Mouse (Mus musculus): ENCODE data around the gene Pla2g12b.

Gene Pla2g12b

DNA sequence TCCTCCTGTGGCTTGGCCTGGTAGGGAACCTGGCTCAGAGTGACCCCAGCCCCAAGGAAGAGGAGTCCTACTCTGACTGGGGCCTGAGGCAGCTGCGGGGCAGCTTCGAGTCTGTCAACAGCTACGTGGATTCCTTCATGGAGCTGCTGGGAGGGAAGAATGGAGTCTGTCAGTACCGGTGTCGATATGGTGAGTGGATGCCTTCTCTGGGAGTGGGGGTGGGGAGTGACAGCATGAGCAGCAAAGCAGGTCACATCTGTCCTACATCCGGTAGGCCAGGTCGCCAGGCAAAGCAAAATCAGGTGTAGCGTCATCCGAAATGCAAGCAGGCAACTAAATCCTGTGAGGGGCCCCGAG, 311 bp downstream of the Pla2g12b start:
- in situ Hi-C loops (cut with MboI; ENCODE audit: low pct_unique_long_range_greater_than_20kb in 1 of 2, low sequenced_read_pairs in 2 of 2, unreplicated experiment in 1 of 2) = no loop called here

DNA sequence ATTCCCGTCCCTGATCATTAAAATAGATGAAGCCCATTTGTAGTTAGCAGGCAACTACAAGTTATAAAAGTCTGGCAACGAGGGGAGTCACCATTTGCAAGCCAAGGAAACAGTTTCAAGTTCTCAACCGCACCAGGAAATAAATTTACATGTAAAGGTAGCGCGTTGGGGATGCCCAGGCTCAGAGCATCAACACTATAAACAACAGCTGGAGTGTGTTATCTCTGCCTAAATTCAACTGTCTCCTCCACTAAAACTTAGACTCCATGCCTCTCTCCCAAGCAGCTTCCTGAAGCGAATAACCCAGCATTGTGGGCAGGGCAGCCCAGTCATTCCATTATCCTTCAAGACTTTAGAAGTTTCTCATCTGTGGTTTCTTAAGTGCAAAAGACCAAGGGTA, 5.0 kb downstream of the Pla2g12b start:
- in situ Hi-C loops (cut with MboI; ENCODE audit: low pct_unique_long_range_greater_than_20kb in 1 of 2, low sequenced_read_pairs in 2 of 2, unreplicated experiment in 1 of 2) = no loop called here

DNA sequence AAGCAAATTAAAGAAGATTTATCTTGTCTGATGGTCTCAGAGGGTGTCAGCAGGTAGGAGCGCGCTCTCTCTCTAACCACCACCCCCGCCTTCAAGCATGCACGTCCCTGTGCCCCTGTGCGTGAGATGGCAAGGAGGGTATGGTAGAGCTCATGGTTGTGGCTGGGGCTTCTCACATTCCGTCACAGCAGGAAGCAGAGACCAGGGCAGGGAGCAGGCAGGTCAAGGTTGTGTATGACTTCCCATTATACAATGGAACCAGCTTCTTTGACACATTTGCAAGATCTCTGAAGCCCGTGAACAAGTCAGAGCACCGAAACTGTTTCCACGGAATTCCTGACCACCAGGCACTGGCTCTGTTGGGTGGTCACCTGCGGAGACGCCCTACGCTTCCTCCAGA, 6.8 kb downstream of the Pla2g12b start:
- in situ Hi-C loops (cut with MboI; ENCODE audit: low pct_unique_long_range_greater_than_20kb in 1 of 2, low sequenced_read_pairs in 2 of 2, unreplicated experiment in 1 of 2) = no loop called here

DNA sequence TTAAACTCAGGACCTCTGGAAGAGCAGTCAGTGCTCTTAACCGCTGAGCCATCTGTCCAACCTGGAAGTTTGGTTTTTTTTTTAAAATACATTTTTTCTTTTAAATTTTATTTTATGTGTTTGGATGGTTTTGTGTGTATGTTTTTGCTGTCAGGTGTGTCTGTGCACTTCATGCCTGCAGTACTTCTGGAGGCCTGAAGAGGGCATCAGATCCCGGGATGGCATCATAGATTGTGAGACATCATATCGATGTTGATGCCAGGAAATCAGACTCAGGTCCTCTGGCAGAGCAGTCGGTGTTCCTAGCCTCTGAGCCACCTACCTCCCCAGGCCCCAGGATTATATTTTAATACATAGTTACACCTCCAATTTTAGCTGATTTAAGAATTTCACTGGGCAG, 10.3 kb downstream of the Pla2g12b start:
- in situ Hi-C loops (cut with MboI; ENCODE audit: low pct_unique_long_range_greater_than_20kb in 1 of 2, low sequenced_read_pairs in 2 of 2, unreplicated experiment in 1 of 2) = no loop called here

DNA sequence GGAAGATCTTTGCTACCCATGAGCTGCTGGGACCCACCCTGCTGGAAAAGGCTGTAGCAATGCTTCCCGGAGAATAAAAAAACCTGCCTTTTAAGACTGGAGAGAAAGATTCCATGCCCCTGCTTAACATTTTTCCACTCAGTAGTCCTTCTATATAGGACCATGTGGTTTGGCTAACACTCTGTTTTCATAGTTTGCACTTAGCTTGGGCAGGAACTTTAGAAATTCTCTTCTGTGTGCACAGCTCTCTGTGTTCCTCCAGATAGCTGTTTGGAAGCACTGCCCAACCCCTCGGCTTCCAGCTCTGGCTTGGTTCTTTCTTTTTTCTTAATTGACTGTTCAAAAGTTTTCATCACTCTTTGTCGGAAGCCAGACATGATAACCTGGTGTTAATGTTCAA, 13.2 kb downstream of the Pla2g12b start:
- in situ Hi-C loops (cut with MboI; ENCODE audit: low pct_unique_long_range_greater_than_20kb in 1 of 2, low sequenced_read_pairs in 2 of 2, unreplicated experiment in 1 of 2) = no loop called here

DNA sequence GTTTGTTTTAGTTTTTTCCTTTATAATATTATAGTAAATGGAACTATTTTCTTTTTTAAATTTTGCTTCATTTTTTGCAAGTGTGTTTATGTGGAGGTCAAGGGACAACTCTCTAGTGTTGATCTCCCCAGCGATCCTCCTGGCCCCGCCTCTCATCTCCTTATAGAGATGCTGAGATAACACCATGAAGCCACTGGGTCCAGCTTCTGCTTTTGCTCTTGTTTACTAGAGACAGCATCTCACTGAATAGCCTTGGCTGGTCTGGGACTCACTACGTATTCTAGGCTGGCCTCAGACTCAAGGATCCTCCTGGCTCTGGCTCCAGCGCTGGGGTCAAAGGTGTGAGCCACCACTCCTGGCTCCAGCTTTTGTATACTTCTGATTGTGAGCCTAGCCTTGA, 16.1 kb downstream of the Pla2g12b start:
- in situ Hi-C loops (cut with MboI; ENCODE audit: low pct_unique_long_range_greater_than_20kb in 1 of 2, low sequenced_read_pairs in 2 of 2, unreplicated experiment in 1 of 2) = no loop called here

DNA sequence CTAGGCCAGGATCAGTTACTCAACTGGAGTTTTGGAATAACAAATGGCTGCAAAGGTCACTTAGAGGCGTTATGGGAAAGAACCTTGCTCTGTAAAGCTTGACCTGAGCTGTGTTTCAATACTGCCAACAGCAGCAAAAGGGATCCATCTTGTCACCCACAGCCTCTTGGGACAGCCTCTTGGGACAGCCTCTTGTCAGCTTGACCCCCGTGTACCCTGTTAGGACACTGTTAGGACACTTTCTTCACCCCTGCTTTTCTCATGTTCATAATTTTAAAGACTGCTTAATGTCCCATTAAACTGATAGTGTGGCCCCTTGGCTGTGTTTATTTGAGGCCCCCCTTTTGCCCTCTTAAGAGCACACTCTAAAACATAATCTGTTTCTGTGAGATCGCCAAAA, 21.0 kb downstream of the Pla2g12b start:
- in situ Hi-C loops (cut with MboI; ENCODE audit: low pct_unique_long_range_greater_than_20kb in 1 of 2, low sequenced_read_pairs in 2 of 2, unreplicated experiment in 1 of 2) = no loop called here

DNA sequence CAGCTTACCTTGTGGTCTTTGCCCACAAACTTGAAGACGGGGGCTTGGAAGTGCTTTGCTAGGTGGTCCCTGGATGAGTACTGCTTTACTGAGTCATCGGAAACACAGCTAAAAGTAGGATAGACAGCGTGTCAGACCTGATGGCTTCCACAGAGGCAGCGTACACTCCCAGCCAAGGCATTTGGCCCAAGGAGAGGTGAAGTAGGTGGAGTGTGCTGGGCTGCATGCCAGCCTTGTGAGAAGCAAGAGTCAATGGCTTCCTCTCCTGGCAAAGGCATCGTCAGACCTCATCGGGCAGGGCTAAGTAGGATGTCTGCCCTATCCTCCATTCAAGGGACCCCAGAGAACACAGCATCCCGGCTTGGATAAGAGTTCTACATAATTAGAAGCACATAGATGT, 21.9 kb downstream of the Pla2g12b start:
- in situ Hi-C loops (cut with MboI; ENCODE audit: low pct_unique_long_range_greater_than_20kb in 1 of 2, low sequenced_read_pairs in 2 of 2, unreplicated experiment in 1 of 2) = no loop called here

DNA sequence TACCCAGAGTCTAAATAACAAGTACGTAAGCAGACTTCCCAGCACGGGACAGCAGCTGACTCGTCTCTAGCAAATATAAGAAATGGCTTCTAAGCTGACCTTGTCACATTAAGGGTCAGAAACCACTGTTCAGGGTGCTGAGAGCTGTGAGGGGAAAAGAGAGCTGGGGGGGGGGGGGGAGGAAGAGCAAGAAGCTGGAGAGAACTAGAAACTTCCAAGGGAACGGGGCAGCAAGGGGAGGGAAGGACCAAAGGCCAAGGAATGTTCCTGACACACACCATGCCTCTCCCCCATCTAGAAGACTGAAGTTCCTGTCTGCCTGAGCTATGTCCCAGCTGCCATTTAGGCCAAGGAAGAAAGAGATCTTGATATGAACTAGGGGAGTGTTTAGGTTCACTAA, 22.9 kb downstream of the Pla2g12b start:
- in situ Hi-C loops (cut with MboI; ENCODE audit: low pct_unique_long_range_greater_than_20kb in 1 of 2, low sequenced_read_pairs in 2 of 2, unreplicated experiment in 1 of 2) = no loop called here

DNA sequence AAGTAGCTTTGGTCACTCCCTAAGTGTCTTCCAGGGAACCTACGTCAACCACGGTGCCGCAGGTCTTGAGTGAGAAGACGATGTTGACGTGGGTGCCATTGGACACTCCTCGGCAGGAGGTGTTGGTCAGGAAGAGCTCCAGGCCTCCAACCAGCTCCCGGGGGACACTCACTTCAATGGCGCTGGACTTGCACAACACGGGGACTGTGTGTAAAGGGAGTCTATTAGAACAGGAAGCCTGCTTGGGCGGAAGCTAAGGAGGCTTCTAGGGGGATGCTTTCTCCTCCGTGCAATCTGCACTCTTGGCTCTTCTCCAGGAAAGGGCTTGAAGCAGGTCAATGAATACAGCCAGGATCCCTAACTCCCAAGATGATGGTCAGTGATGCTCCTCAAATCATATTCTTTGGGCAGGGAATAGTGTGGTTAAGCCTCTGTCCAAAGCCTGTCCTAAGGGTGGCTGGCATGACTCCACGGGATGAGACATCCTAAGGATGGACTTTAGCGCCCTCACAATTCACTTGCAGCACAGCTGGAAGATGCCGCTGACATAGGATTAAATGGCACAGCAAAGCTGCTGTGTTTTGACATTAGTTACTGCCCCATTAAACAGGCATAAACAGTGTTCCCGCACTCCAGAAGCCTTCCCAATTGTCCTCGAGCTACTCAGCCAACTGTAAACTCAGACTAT, 26.1 kb downstream of the Pla2g12b start:
- in situ Hi-C loops (cut with MboI; ENCODE audit: low pct_unique_long_range_greater_than_20kb in 1 of 2, low sequenced_read_pairs in 2 of 2, unreplicated experiment in 1 of 2) = no loop called here

DNA sequence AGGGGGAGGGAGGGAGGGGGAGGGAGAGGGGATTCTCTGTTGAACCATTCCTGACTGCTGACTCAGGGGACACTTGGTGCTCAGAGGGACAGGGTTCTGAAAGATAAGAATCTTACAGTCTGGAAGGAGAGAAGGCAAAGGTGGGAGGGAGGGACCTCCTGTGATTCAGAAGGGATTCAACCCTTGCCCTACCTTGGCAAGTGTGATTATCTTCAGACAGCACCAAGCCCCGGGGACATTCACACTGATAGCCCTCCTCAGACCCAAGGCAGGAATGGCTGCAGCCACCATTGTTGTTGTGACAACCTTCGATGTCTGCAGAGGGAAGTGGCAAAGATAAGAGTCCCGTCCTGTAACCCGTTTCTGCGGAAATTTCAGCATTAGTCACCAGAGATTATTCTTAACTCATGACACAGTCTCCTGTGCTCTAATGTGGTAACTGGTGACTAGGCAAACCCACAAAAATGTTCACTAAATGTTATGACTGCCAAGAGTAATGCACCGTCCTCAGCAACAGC, 27.3 kb downstream of the Pla2g12b start:
- in situ Hi-C loops (cut with MboI; ENCODE audit: low pct_unique_long_range_greater_than_20kb in 1 of 2, low sequenced_read_pairs in 2 of 2, unreplicated experiment in 1 of 2) = no loop called here

DNA sequence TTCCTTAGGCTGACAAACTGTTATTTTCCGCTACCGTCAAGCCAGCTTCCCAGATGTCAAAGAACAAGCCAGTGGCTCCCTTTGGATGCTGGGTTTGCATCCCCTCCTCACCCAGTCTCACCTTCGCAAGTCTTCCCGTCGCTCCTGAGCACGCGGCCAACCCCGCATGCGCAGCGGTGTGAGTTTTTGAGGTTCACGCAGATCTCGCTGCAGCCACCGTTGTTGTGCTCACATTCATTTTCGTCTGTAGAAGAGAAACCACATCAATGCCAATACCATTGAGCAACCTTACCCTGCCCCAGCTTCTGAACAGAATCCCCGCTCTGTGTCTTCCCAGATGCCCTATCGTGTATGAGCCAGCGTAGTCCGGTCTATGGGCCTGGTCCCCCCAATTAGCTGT, 32.3 kb downstream of the Pla2g12b start:
- in situ Hi-C loops (cut with MboI; ENCODE audit: low pct_unique_long_range_greater_than_20kb in 1 of 2, low sequenced_read_pairs in 2 of 2, unreplicated experiment in 1 of 2) = no loop called here

DNA sequence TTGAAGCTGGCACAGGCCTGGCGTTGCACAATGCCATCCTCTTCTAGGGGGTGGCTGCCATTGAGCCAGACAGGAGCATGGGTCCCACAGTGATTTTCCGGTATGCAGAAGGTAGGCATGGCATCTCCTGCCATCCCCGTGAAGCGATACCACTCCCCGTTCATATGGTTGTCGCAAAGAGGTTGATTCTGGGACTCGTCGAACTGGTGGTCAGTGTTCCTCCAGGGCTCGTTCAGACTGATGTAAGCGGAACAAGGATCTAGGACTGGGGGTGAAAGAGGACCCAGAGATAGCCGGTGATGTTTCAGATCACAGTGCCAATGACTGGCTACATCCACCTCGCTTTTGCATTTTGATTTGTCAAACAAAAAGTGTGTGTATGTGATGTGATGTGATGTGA, 35.2 kb downstream of the Pla2g12b start:
- in situ Hi-C loops (cut with MboI; ENCODE audit: low pct_unique_long_range_greater_than_20kb in 1 of 2, low sequenced_read_pairs in 2 of 2, unreplicated experiment in 1 of 2) = no loop called here

DNA sequence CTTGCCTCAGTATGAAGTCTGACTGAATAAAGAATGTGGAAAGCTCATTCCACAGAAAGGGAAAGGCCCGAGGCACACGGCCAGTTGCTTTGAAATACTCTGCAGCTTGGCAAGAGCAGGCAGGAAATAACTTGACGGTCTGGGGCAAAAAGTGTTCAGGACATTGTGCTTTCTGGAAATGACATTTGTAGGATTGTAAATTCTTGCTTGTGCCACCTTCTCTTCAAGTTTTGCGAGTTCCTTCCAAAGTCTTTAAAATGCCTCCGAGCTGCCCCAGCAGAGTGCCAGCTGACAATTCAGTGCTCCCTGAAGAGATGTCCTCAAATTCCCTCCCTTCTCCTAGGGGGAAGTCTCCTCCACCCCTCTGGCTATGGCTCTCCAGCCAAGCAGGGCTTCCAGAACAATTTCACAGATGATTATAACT, 36.1 kb downstream of the Pla2g12b start:
- in situ Hi-C loops (cut with MboI; ENCODE audit: low pct_unique_long_range_greater_than_20kb in 1 of 2, low sequenced_read_pairs in 2 of 2, unreplicated experiment in 1 of 2) = no loop called here

DNA sequence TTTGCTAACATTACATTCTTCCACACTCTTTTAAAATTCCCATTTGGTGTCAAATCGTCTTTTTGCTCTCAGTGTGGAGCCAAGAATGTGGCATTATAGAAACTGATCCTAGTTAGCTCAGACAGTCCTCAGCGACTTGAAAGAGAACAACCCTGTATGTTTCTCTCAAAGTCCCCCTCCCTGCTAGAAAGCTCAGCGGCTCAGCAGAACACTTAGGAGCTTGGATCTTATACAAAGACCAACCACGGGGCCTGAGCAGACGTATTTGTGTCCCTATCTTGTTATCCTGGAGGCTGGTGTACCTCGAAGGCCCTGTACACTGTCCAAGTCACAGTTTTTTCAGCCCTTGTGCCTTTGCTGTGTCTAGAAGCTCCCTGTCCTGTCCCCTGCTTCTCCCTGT, 36.7 kb downstream of the Pla2g12b start:
- in situ Hi-C loops (cut with MboI; ENCODE audit: low pct_unique_long_range_greater_than_20kb in 1 of 2, low sequenced_read_pairs in 2 of 2, unreplicated experiment in 1 of 2) = no loop called here

DNA sequence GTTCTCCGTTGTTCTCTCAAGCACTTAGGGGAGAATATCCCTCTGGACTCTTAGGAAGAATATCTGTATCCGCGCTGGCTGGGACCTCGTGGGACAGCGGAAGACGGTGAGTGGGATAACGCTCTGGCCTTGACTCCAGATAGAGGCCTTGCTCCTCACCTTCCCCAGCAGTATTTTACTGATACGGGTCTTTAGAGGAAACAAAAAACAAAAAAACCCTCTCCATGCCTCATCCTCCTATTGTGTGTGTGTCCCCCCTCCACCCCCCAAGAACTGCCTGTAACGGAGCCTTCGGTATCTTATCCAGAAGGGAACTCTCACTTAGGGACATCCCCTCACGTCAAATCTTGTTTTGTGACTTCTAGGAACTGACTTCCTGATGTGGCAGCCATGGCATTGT, 38.3 kb downstream of the Pla2g12b start, which contains the start of gene Oit3:
Gene Oit3, minus strand, starts transcription at position 44 of the 400 bp plus-strand sequence.
- in situ Hi-C loops (cut with MboI; ENCODE audit: low pct_unique_long_range_greater_than_20kb in 1 of 2, low sequenced_read_pairs in 2 of 2, unreplicated experiment in 1 of 2) = no loop called here

DNA sequence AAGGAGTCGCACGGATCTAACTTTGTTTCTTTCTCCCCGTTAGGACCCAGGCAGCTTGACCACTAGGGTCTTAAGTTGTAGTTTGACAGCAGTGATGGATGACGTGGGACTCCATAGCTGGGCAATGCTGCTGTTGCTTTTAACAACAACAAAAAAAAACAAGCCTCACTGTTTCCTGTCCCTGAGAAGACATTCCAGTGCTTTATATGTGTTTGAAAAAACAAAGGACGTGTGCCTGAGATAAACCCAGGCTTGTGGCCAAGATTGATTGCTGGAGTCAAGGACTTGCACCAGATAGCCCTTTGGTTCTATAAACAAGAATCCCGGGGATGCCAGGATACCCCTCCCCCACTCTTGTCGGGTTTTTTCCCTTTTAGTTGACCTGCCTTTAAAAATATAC, 39.8 kb downstream of the Pla2g12b start:
- in situ Hi-C loops (cut with MboI; ENCODE audit: low pct_unique_long_range_greater_than_20kb in 1 of 2, low sequenced_read_pairs in 2 of 2, unreplicated experiment in 1 of 2) = no loop called here

DNA sequence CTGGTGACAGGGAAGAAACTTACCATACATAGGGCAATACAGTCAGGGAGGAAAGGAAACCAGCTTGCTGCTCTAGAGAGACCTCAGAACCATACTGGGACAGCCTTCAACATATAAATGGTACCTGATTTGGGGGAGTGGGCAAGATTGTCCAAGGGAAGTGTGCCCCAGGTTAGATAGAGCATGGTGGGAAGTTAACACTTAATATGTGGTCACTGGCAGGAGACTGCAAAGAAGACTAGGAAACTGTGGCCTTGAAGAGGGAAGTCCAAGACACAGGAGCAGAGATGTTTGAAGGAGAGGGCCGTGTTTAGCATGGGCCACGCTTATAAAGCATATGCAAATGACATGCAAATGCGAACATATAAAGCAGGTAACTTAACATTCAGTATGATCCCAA, 40.6 kb downstream of the Pla2g12b start:
- in situ Hi-C loops (cut with MboI; ENCODE audit: low pct_unique_long_range_greater_than_20kb in 1 of 2, low sequenced_read_pairs in 2 of 2, unreplicated experiment in 1 of 2) = no loop called here

DNA sequence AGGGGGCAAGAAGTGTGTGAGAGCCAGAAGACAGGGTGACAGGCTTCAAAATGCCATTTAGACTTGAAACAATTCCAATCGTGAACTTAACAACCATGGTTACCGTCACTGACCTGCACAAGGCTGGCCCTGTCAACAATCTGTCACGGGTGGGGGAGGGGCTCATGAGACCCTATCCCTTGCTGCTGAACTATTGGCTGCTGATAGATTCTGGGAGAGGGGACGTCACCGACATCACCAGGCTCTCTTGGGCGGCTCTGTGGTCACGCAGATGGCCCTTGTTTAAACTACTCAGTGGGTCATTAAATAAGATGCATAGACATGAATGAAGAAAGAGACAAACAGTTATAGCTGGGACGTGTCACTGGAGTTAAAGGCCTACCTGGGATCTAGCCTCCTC, 41.2 kb downstream of the Pla2g12b start:
- in situ Hi-C loops (cut with MboI; ENCODE audit: low pct_unique_long_range_greater_than_20kb in 1 of 2, low sequenced_read_pairs in 2 of 2, unreplicated experiment in 1 of 2) = no loop called here

DNA sequence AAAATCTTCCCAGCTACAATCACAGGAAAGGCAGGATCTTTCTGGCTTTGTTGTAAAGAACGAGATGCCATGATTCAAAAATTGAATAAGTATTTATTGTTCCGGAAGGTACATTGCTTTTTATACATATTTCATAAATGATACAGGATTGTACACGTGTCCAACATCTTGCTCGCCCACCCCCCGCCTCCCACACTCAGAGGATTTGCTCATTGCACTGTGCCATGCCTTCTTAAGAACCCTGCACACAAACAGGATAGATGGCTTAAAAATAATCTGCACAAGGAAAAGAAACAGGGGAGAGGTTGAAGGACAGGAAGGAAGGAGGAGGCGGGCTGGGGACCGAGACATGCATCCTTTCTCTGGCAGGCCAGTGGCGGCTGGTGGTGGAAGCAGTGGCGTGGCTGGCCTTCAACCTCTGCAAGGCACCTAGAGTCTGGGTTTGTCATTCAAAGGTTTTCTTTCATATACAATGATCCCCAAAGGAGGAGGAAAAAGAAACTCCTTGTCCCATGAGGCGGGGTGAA, 43.5 kb downstream of the Pla2g12b start:
- in situ Hi-C loops (cut with MboI; ENCODE audit: low pct_unique_long_range_greater_than_20kb in 1 of 2, low sequenced_read_pairs in 2 of 2, unreplicated experiment in 1 of 2) = no loop called here
